Mouse (Mus musculus) heart, adult 11 months (tissue): Measurements from ENCODE around the gene Smcr8.
"Not testable (repeated sequence)": the region's sequence is repeated elsewhere in the genome, so short reads cannot be mapped to it uniquely, and the experiment has no call there.

ENCODE experiments used
- DNase-seq: peaks from one replicate; pipeline ENCODE4 v3.0.0; 2022

The Smcr8 gene

DNA sequence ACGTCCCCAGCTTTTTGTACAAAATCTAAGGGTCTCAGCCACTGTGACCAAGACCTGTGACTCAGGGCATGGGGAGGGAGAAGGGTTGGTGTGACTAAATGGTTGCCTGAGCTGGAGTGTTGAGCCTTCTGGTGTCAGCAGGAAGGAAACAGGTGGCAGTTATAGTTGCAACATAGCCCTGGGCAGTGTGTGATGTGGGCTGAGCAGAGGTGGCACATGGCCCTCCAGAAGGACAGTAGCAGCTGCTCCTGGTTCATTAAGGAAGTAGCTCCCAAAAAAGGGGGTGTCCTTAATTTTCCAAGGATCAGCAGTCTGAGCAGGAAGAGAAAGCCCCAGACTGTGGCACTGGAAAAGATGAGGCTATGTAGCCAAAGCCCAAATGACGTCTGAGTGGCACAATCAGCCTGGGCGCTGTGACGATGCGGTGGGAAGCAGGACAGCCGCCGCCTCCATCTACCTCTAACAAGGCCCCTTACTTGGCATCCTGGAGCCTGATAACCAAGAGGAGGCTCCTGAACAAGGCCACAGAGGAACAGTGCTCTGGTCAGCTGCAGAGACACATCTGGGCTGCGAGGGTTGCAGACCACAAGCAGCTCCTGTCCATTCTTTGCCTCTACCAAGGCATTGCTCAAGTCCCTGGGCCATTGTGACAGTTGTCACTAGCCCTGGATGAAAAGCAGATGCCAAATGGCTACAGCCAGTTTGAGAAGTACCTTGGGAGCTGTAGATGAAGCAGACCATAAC lies 7.0 kb downstream of the Smcr8 start:
- DNase-seq, result no peak

DNA sequence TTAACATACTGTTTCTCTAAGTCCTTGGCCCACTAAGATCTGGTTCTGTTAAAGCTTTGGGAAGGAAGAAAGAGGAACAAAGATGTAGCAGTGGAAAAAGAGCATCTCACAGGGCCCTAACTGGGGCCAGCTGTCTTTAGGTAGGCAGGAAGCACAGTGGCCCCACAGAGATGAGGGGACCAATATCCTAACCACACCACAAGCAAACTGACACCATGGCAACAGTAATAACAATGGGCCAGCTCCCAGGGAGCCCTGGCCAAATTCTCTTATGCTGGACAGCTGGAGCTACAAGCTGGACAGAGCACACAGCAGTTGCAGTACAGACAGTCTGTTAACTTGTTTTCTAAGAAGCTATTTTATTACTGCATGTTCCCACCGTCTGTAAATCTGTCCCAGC lies 10.3 kb downstream of the Smcr8 start:
- peak; percentile 98 for DNase-seq

GRCm38 (mm10) chr11:60790472-60790871 lies 13.1 kb downstream of the Smcr8 start:
- peak; percentile 68 for DNase-seq

DNA sequence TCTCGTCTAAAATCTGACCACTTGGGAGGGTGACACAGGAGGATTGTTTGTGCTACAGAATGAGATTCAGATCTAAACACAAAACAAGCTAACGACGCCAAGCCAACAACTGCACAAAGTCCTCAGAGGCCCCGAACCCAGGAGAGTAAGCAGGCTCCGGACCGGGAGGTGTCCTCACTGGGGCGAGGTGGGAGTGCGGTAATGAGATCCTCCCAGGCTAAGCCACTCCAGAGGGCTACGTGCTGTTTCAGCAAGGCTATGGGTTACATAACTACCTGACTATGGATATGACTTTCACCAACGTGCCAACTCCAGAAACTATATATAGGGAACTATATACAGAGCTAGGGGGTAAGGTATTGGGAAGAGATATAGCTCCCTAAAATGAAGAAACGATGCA lies 19.0 kb downstream of the Smcr8 start:
- no peak for DNase-seq

GRCm38 (mm10) chr11:60799977-60800376 lies 22.7 kb downstream of the Smcr8 start:
- DNase-seq, result no peak

DNA sequence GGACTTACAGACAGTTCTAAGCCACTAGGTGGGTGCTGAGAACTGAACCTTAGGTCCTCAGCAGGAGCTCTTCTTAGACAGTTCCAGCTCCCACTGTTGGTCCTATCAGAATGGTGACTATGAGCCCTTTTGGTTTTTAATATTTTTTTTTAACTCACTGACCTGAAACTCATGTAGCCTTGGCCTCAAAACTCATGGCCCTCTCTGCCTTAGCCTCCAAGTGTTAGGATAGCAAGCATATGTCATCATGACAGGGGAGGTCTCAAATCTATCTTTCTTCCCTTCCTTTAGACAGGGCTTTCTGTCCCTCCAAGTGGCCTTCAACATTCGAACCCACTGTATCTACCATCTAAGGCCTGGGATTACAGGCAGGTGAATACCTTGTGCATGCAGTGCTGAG lies 23.6 kb downstream of the Smcr8 start:
- no peak for DNase-seq

DNA sequence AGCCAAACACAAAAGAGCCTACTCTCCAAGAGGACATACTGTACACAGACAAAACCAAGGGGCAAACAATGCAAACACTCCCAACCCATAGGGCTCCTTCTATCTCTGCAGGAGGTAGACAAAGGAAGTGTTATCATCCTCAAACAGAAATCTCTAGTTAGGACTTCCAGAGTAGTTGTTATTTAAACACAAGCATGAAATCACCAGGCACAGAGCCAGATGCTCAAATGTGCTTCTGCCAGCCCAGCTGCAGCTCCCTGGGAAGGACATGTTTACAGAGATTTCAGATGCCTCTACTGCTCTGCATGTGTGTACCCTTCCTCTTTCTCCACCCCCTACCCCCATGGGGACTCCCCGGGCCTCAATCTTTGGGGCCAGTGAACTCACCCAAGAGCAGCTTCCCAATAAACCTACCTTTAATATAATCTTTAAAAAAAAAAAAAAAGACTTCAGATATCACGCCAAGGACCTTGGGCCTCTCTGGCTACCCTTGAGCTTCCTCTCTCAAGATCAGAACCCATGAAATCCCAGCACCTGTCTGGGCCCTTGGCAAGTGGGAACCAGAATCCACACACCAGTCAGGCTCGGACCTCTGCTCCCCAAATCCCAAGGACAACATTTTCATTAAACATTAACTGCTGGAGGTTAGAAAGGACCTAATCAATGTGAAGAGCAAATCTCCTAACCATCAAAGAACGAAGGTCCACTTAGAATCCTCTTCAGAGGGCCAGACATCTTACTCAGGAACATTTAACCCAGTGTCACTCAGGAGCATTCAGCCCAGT lies 31.2 kb downstream of the Smcr8 start:
- DNase-seq, result peak; percentile 93

DNA sequence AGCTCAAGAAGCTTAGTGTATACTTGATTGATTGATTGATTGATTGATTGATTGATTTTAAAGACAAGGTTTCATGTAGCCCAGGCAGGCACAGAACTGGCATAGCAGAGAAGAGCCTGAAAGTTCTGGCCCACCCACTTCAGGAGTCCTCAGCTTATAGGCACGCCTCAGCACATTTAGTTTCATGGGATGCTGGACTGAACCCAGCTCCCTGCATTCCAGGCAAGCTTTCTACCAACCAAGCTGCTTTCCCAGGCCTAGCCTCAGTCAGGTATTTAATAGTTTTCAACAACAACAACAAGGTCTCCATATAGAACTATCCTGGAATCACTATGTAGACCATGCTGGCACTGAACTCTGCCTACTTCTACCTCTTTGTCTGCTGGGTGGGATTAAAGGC lies 32.2 kb downstream of the Smcr8 start:
- no peak for DNase-seq

- no peak for DNase-seq
Observed at GRCm38 (mm10) chr11:60810046-60810965, 33.0 kb downstream of the Smcr8 start.

GRCm38 (mm10) chr11:60811054-60811460 lies 33.7 kb downstream of the Smcr8 start:
- peak; percentile 100 for DNase-seq

GRCm38 (mm10) chr11:60811618-60812017 lies 34.3 kb downstream of the Smcr8 start, which contains the start of gene Shmt1:
Gene Shmt1, minus strand, starts transcription at chr11:60811718.
- DNase-seq, result not testable (repeated sequence)

DNA sequence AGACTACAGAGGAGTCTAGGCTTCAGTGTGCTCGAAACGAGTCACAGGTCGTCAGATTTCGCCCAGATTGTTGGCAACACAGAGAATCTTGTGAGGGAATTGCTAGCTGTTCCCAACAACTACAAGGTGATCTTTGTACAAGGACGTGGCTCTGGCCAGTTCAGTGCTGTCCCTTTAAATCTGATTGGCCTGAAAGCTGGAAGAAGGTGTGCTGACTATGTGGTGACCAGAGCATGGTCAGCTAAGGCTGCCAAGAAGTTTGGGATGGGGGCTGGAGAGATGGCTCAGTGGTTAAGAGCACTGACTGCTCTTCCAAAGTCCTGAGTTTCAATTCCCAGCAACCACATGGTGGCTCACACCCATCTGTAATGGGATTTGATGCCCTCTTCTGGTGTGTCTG lies 39.1 kb downstream of the Smcr8 start:
- DNase-seq, result no peak

GRCm38 (mm10) chr11:60823771-60824170 lies 46.4 kb downstream of the Smcr8 start:
- DNase-seq, result no peak

- DNase-seq, result no peak
Observed at GRCm38 (mm10) chr11:60825191-60825590, 47.9 kb downstream of the Smcr8 start.

- DNase-seq, result no peak
Observed at GRCm38 (mm10) chr11:60826700-60827099, 49.4 kb downstream of the Smcr8 start.

GRCm38 (mm10) chr11:60827241-60827945 lies 50.1 kb downstream of the Smcr8 start:
- no peak for DNase-seq

DNA sequence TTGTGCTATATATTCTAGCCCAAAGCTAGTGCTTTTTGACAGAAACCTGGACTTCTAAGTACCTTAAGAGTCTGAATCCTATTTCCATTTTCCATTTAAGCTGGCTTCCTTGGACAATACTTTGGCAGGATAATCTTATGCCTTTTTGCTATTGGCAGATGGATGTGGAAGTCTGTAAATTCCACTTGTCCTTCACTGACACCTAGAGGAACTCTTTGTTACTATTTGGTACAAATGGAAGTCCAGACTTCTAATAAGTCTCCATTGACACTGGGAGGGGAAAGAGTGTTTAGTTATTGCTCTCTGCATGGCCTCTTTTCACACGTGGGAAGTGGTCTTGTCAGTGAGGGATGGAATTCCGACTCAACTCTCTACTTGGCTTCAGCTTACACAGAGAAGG lies 51.6 kb downstream of the Smcr8 start:
- DNase-seq, result no peak

- DNase-seq, result peak; percentile 99
Observed at GRCm38 (mm10) chr11:60830433-60831052, 53.2 kb downstream of the Smcr8 start, which contains the start of gene Dhrs7b. Gene Dhrs7b, plus strand, starts transcription at chr11:60830631.

- no peak for DNase-seq
Observed at GRCm38 (mm10) chr11:60836897-60837296, 59.6 kb downstream of the Smcr8 start.
